Mouse (Mus musculus) small intestine, adult 2 months (tissue): Measurements from ENCODE around the gene Pign. TPM values are rescaled to one million over a fixed set of nuclear protein-coding genes. Genes with fewer than 3 reads are reported as not detected.
A peak's percentile ranks its signal among the peaks of the same experiment; 100 is the strongest.

Source experiments
- H3K27ac ChIP-seq: fragments of 200-500 bp; 2 replicates; pipeline ENCODE4 v1.5.1; 2012; ENCODE audit warnings: low read depth, low read length, control low read depth, inconsistent platforms; ENCODE audit not compliant: insufficient read depth
- H3K27me3 ChIP-seq: fragments of 200-500 bp; 2 replicates; pipeline ENCODE4 v1.6.1; 2012; ENCODE audit warnings: mild to moderate bottlenecking, moderate library complexity, low read length, inconsistent platforms; ENCODE audit not compliant: control insufficient read depth, insufficient read depth
- H3K36me3 ChIP-seq: fragments of 200-500 bp; 2 replicates; pipeline ENCODE4 v1.6.1; 2012; ENCODE audit warnings: mild to moderate bottlenecking, low read length, control low read depth, inconsistent platforms; ENCODE audit not compliant: control insufficient read depth, insufficient read depth
- H3K4me1 ChIP-seq: fragments of 200-500 bp; 2 replicates; pipeline ENCODE4 v1.6.1; 2012; ENCODE audit warnings: low read length, inconsistent platforms, mixed read lengths; ENCODE audit not compliant: control insufficient read depth, insufficient read depth, insufficient read length
- H3K4me3 ChIP-seq: fragments of 200-500 bp; 2 replicates; pipeline ENCODE4 v1.5.1; 2012; ENCODE audit warnings: low read depth, mild to moderate bottlenecking, control low read depth, inconsistent platforms, low read length, moderate library complexity
- CTCF ChIP-seq: fragments of 200-500 bp; IDR thresholded peaks from 2 replicates; pipeline ENCODE4 v1.5.1; 2012; ENCODE audit warnings: low read depth, mild to moderate bottlenecking, control low read depth, inconsistent platforms, low read length, moderate library complexity, mixed read lengths; ENCODE audit not compliant: insufficient replicate concordance, insufficient read length; ENCODE audit errors: extremely low read depth
- POLR2A ChIP-seq: fragments of 200-500 bp; IDR thresholded peaks from 2 replicates; pipeline ENCODE4 v1.6.1; 2012; ENCODE audit warnings: low read depth, mild to moderate bottlenecking, control low read depth, inconsistent platforms, low read length, moderate library complexity
- WGBS: fragments of 180-500 bp; shearing (Covaris S2); methylation state at CpG from one replicate; pipeline ENCODE4 v1.1.7; 2018; 5-methylcytosine and 5-hydroxymethylcytosine counted together
- polyA plus RNA-seq: library from polyadenylated mRNA; depleted of rRNA; stranded (reverse); fragments of >200 nt; gene quantifications from 2 replicates; pipeline ENCODE4 v1.2.3, GENCODE M21; 2012; rRNA removed

Gene Pign
- polyA plus RNA-seq = 1.7 and 4.8 TPM in 2 replicates

DNA sequence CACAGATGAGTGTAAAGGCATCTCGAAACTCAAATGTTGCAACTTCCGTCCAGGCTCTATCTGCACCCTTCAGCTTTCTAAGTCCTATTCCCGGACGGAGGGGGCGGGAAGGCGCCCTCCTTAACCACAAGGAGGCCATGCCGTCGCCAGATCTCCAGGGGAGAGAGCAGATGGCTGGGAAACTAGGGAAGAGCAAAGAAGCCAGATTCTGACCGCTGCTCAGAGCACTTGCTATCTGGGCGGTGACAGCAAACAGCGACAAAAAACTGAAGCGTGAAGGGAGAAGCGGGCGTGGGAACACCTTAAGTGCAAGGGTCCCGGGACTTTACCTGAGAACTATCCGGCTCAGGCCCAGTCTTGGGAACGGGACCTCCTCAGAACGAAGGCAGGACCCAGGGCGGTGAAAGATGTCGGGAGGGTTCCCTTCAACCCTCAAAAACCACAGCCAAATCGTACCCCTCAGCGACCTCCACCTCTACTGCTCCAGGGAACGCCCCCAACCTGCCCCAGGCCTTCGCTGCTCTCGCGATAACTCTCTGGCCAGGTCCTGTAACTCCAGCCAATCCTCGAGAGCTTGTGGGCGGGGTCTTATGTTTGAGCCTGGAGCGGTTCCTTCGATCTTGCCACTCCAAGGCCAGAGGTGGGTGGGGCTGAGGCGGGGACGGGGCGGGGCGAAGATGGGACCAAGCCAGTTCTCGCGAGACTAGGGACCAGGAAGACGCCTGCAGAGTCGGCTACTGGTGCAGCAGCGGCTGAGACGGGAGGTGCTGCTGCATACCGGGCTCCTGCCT lies at the start of gene Pign, which contains the start of gene Relch:
Gene Pign (minus strand): TSS at position 507 of the 791 bp plus-strand sequence.
Gene Relch (plus strand): TSS at position 691 of the 791 bp plus-strand sequence.
- peak within 1 kb of the TSS; percentile 71 for H3K27ac ChIP-seq
- peaks cover 3% of the 10 kb centered on the region for H3K4me1 ChIP-seq
- H3K27me3 ChIP-seq = no peaks in the 10 kb centered on the region
- H3K4me3 ChIP-seq = peak within 1 kb of the TSS; percentile 89
- WGBS = under 1% methylated on average over 41 of the region's 41 CpGs
- peaks cover 1% of the 10 kb centered on the region; the same call in 1 of the 2 replicates for H3K36me3 ChIP-seq
- TF ChIP-seq POLR2A (peak; percentile 87), CTCF (peak; percentile 28; the same call in 1 of the 2 replicates)

DNA sequence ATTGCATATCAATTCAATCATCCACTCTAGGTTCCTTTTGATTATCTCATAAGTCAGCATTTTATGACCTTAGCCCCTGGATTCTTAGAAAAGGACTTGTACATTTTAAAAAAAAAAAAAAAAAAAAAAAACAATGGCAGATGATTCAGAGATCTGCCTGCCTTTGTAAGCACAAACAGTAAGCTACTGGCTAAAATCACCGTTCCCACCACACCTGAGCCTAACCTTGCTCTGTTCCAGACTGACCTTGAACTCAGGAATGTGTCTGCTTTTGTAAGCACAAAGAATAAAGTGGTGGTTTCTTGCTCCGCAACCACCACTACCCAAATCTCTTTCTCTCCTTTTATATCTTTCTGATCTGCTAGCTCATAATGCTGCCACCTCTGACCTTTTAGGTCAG lies 49.3 kb upstream of the Pign start:
- no peak overlapping the region for H3K4me3 ChIP-seq
- peaks cover 31% of the 10 kb centered on the region for H3K36me3 ChIP-seq
- no peaks in the 10 kb centered on the region for H3K4me1 ChIP-seq
- H3K27me3 ChIP-seq = no peaks in the 10 kb centered on the region
- WGBS = 95% methylated on average over 2 of the region's 2 CpGs
- no peak overlapping the region for H3K27ac ChIP-seq
- no peak for TF ChIP-seq CTCF
- no peak for TF ChIP-seq POLR2A

DNA sequence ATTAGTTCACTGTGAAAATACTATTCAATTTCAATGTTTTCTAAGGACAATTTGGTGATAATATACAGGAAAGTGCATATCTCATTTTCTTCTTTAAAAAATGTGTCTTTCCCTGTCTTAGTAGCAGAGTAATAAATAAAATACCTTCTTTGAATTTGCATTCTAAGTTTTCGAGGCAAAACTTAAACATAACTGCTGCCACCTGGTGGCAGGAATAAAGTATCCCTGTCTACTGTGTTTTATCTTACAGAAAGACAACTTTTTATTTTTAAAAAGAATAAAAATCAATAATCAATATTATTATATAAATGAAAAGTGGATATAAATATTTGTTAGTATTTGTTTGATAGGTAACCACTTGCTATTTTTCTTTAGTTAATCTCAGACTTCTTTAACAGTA lies 47.8 kb upstream of the Pign start:
- Histone ChIP-seq H3K27me3 (no peaks in the 10 kb centered on the region), H3K4me1 (no peaks in the 10 kb centered on the region), H3K36me3 (peaks cover 27% of the 10 kb centered on the region), H3K27ac (no peak overlapping the region), H3K4me3 (no peak overlapping the region)
- WGBS = 22% methylated on average over 1 of the region's 1 CpGs
- TF ChIP-seq CTCF = no peak
- TF ChIP-seq POLR2A = no peak

DNA sequence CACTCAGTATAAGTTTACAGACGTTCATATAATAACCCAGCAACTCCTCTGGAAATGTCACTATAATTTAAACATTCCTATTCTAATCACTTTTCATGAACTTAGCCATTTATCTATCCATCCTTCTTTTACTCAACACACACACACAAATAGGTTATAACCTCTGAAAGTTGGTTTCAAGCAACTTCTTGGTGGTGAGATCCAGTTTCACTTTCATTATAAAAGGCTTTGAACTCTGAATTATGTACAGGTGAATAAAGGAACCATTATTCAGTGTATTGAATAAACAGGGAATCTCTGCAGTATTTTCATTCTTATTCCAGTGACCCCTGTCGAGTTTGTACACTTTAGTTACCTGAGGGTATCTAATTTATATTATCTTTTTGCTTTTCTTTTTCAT lies 45.9 kb upstream of the Pign start:
- TF ChIP-seq POLR2A (no peak), CTCF (no peak)
- WGBS = 39% methylated on average over 2 of the region's 2 CpGs
- H3K36me3 ChIP-seq = peaks cover 26% of the 10 kb centered on the region

DNA sequence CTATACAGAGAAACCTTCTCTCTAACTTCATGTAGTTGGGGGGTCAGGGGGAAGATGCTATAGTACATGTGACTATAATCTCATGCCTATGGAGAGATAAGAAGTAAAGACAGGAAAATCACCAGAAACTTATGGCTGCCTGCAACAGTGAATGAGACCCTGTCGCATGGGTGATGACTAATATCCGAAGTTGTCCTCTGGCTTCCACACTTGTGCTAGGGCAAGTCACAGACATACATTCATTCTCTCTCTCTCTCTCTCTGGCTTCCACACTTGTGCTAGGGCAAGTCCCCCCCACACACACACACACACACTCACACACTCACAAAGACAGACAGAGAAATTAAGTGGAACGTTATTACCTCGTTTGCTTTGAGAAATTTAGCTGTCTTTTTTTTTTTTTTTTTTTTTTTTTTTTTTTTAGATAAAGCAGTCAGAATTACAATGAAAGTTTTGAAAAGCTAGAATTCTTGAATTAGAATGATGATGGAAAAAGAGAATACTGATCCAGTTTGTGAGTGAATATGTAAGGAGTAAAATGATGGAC lies 37.6 kb upstream of the Pign start:
- Histone ChIP-seq H3K36me3 (peaks cover 20% of the 10 kb centered on the region), H3K27me3 (no peaks in the 10 kb centered on the region), H3K4me3 (no peak overlapping the region), H3K27ac (no peak overlapping the region), H3K4me1 (no peaks in the 10 kb centered on the region)
- WGBS = 80% methylated on average over 4 of the region's 4 CpGs
- TF ChIP-seq POLR2A (no peak), CTCF (no peak)

More for the DNA sequence above, 45.9 kb upstream of the Pign start:
- Histone ChIP-seq H3K27ac (no peak overlapping the region), H3K4me1 (no peaks in the 10 kb centered on the region), H3K27me3 (no peaks in the 10 kb centered on the region), H3K4me3 (no peak overlapping the region)

DNA sequence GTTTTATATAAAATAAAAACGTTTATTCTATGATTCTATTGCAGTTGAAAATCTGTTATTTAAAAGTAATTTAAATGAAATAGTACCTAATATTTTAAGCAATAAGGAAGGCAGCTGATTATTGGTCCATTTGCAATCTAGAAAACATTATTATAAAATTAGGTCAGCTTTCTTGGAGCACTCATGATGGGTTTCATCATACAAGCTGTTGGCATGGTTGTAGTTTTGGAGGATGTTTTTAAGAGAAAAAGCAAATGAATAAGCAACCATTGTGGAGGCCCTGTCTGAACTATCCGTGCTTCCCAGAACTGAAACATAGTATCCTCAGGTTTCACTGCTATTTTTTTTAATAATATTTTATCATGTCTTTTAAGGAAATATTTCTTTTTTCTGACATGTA lies 32.1 kb upstream of the Pign start:
- Histone ChIP-seq H3K4me3 (no peak overlapping the region), H3K27ac (no peak overlapping the region), H3K4me1 (no peaks in the 10 kb centered on the region), H3K27me3 (no peaks in the 10 kb centered on the region), H3K36me3 (peaks cover 22% of the 10 kb centered on the region)
- TF ChIP-seq CTCF = no peak
- no peak for TF ChIP-seq POLR2A
- 91% methylated on average over 2 of the region's 2 CpGs for whole genome bisulfite sequencing

DNA sequence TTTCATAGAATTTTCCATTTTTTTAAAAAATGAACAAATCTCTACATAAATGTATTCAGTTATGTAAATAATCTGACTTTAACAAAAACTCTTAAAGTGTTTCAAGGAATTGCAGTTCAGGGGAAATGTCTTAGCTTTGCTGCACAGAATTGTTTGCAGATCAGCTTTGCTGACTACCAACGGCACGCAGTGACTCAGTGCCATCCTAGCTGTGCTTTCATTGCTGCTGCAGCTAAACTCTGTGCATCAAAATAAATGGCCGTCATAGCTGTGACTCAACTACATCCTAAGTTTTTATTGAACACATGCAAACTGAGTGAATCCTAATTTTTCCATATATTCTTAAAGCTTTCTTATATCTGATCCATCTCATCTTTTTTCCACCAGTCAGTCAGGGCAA lies 22.0 kb upstream of the Pign start:
- H3K36me3 ChIP-seq = peaks cover 6% of the 10 kb centered on the region
- TF ChIP-seq CTCF (no peak), POLR2A (no peak)
- H3K27ac ChIP-seq = no peak overlapping the region
- no peaks in the 10 kb centered on the region for H3K4me1 ChIP-seq
- no peaks in the 10 kb centered on the region for H3K27me3 ChIP-seq
- H3K4me3 ChIP-seq = no peak overlapping the region
- WGBS = 87% methylated on average over 3 of the region's 3 CpGs
